Mouse (Mus musculus) spleen, postnatal 4 days (tissue): ENCODE data around the gene Ino80.

Source experiments
- DNase-seq, 2 experiments: peaks; one replicate each; pipeline ENCODE4 v3.0.0; 2022; ENCODE audit warnings: low spot score in 2 of 2

The Ino80 gene

DNA sequence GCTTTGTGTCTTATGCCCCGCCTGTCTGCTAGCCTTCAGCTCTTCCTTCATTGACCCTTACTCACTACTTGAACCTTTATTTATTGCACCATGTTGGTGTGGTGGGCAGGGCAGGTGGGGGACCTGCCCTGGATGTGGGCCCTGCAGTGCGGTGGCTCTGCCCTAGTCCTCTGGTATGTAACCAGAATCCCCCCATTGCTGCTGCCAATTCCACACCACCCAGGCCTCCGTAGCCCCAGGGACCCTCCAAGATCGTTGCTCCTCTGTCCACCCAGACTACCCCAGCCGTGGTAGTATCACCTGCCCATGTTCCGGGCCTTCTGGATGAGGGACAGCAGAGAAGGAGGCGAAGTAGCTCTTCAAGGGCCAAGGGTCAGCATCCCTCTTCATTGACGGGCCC is 123.8 kb downstream of the Ino80 start:
- no peak for DNase-seq

DNA sequence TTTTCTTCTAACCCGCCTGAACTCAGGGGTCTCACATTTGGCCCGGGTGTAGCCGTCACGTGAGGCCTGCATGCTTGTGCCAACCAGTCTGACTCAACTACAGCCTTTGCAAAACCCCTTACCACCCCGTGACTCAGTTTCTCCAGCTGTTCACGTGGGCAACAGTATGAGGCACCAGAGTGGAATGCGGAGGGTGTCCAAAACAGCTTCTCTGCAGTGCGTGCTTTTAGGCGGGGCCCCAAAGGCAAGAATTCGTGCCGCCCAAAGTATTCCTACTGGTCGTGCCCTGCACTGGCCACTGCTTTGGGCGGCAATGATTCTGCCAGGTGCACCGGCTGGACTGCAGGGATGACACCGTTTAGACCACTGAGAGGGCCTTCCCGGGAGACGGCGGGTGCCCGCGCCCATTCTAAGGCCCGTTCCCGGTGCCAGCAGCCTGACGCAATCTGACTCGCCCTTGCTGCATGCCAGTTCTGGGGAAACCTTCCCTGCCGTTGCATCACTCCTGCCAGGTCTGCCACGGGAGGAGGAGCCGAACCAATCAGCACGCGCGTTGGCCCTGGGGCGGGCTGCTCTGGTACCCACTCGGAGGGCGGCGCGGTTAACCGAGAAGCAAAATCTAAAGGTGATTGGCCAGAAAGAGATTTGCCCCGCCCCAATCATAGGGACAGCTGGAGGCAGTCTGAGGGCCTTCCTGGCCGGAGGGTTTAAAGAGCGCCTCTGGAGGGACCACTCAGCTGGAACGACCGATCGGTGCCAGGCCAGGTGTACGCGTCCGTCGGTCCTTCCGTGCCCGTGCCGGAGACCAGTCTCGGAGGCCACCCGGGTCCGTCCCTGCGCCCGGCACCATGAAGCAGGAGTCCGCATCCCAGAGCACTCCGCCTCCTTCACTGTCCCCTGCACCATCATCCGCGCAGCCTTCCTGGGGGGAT is 126.7 kb downstream of the Ino80 start, which contains the start of gene Chac1:
Gene Chac1, plus strand, starts transcription at position 675 of the 932 bp plus-strand sequence.
- DNase-seq: peak; percentile 87 to 89

DNA sequence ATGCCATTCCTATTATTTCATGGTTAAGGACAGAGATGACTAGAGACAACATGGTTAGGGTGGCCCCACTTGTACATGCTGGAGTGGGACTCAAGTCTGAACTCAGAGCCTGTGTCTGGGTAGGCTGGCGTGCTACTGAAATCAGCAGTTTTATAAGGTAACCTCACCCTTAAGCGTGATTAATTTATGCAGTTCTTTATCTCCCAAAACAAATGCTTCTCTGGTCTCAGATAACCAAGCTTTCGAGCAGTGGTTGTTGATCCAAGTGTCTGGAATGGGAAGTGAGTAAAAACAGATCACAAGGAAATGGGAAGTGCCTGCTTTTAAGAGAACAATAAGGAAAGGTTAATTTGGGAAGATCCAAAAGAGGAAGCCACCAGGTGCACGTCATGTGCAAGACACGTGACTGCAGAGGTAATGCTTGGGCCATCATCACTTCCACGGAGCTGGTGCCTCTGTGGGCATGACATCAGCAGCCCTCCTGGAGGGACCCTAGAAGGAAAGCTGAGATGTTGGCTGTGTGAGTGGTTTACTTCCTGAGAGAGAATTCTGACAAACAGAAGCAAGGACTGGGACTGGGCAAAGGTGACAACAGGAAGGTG is 132.8 kb downstream of the Ino80 start:
- DNase-seq: no peak

DNA sequence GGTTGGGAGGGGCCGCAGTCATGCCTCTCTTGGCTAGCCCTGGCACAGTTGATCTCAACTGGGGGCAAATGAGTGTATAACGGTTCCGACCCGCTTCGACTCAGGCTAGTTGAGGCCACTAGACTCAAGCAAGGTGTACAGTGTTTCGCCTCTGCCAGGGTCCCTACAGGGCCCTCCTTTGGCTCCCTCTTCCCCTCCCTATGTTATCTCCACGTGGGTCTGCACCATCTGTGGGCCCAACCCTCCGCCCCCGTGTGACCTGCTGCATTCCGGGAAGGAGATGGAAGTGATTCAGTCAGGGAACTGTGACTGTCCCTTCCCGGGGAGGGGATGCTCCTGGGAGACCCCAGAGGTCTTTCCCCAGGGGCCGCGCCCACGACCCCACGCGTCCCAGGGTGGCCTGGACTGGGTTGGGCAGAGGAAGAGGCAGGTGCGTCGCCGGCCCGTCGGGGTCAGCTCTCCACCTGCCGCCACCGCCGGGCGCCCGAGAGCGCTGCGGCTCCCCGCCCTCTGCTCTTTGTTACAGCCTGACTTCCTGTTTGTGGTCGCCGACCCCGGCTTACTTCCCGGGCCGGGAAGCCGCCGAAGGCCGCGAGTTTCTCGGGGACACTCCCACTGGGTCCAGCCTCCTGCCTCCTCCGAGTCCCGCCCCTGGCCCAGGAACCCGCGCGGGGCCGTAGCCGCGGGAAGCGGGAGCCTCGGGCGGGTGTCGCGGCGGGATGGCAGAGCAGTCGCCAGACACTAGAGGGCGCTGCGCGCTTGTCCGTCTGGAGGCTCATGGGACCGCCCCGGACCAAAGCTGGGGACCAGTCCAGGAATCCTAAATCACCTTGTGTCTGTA is 139.8 kb downstream of the Ino80 start:
- DNase-seq: peak; percentile 83 to 95

DNA sequence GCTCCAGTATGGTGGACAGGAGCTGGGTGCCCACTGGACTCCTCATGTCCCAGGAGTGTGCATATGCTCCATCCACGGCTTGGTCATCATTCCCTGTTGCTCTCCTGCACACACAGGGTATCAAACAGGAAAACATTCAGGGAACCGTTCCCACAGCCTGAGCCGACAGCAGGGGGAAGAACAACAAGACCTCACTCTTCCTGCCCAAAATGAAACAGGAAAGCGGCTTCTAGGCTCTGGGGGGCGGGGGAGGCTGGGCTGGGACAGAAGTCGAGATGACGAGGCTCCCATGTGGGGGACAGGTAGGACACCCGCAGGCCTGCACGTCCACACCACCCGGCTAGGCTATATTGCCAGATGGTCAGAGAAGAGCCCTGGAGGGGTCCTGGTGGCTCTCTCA is 141.0 kb downstream of the Ino80 start:
- DNase-seq: peak in 1 of 2 experiments; percentile 58

DNA sequence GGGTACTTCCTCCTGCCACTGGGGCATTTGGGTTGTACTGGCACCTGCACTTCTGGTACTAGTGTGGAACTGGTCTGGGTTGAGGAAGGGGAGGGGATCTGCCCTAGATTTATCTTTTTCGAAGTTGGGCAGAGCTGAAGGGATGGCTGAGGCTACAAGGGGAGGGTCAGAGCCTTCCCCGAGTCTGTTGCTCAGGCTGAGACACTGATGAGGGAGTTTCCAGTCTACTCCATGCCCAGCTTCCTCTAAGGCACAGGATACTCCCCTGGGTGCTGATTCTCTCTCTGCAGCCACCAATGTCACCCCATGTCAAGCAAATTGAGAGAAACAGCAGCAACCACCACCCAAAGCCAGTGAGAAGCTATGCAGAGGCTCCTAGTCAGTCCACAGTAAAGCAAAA is 141.5 kb downstream of the Ino80 start:
- DNase-seq: peak in 1 of 2 experiments; percentile 57

DNA sequence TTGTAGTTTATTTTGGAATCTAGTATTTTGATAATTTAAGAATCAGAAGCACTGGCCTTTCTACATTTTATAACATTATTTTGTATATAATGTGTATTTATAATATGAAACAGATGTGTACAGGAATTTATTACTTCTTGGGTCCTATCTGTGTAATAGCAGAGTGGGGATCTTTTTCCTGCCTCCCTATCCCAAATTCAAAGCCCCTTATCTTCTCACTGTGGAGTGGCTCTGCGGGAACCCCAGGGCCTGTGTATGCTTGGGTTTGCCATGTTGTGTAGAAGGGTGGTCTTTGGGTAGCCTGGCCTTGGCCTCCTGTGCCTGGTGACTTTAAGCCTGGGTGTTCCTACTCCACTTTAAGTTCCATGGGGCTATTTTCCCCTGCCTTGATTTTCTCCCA is 142.0 kb downstream of the Ino80 start:
- DNase-seq: no peak

DNA sequence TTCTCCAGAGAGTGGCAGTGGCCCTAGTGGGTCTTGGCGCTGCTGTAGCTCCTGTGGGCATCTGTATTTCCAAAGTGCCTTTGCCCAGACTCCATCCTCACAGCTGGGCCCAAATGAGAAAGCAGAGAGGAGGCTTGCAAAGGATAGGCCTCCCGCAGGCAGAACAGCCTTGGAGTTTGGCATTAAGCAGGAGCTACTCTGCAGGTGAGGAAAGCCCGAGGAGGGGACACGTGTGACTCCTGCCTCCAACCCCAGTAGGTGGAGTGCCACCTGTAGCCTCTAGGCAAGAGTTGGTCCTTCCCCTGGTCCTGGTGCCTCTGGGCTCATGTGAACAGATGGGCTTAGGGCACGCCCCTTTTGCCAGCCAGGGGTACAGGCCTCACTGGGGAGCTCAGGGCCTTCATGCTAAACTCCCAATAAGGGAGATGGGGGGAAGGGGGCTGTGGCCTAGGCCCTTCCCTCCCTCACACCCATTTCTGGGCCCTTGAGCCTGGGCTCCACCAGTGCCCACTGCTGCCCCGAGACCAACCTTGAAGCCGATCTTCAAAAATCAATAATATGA is 142.4 kb downstream of the Ino80 start:
- peak in 1 of 2 experiments; percentile 55 for DNase-seq

DNA sequence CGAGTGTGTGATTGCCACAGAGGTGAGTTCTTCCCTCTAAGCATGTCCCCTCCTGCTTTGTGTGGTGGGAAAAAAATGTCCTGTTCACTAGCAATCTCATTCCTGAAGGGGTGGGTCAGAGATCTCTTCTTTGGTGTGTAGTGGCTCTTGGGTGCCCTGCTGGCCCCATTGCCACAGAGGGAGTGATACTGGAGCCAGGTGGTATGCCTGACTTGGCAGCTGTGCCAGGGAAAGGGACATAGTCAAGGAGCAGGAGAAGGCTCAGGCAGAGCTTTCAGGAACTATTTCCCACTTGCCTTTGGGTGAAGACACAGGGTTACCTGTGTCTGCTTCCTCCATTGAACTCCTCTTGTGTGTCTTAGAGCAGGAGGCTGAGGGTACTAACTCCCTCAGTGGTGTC is 143.4 kb downstream of the Ino80 start:
- DNase-seq: no peak

DNA sequence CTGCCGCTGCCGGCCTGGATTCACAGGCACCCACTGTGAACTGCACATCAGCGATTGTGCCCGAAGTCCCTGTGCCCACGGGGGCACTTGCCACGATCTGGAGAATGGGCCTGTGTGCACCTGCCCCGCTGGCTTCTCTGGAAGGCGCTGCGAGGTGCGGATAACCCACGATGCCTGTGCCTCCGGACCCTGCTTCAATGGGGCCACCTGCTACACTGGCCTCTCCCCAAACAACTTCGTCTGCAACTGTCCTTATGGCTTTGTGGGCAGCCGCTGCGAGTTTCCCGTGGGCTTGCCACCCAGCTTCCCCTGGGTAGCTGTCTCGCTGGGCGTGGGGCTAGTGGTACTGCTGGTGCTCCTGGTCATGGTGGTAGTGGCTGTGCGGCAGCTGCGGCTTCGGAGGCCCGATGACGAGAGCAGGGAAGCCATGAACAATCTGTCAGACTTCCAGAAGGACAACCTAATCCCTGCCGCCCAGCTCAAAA is 145.3 kb downstream of the Ino80 start:
- peak in 1 of 2 experiments; percentile 59 for DNase-seq

DNA sequence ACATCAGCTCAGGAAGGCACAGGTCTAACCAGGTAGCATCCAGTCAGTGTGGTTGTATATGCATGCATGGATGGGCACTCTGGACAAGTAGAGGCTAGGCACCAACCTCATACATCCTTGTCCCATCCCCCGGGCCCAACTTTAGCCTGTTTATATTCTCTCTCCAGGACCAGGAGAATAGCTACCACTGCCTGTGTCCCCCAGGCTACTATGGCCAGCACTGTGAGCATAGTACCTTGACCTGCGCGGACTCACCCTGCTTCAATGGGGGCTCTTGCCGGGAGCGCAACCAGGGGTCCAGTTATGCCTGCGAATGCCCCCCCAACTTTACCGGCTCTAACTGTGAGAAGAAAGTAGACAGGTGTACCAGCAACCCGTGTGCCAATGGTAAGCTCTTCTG is 146.7 kb downstream of the Ino80 start:
- peak in 1 of 2 experiments; percentile 52 for DNase-seq

DNA sequence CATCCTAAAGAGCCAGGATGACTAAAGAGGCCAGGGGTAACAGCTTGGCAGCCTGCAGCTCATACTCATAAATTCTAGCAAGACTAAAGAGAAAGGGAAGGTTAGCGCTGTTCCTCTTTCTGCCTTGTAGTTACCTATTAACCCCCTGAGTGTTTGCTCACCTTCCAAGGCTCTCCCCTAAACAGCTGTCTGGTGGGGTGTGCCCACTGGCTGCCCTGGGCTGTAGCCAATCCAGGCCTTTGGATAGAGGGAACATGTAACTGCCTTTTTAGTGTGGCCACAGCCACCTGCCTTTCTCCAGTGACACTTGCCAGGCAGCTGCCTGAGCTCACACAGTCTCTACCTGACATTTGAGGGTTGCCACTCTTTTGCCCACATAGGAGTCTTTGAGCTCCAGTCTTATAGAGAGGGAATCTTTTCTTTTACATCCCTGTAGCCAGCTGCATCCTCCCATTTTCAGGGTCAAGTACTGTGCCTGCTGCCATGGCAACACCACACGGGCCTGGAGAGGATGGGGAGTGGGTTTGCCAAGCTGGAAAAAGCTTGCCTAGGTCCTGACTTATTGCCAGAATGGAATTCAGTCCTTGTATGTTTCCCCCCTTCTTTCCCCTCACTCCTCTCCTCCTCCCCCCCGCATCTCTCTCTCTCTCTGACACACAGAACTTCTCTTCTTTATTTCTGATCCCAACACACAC is 148.2 kb downstream of the Ino80 start:
- no peak for DNase-seq

DNA sequence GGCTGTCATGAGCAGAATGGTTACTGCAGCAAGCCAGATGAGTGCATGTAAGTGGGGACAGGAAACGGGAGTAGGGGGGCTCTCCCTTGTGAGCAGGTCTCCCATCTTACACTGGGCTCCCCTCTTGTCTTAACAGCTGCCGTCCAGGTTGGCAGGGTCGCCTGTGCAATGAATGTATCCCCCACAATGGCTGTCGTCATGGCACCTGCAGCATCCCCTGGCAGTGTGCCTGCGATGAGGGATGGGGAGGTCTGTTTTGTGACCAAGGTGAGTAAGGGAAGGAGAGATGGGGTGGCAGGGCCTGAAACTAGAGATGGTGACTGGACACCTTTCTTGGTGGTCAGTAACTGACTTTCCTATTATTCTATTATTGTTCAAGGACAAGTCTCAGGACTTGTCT is 148.9 kb downstream of the Ino80 start:
- DNase-seq: no peak

DNA sequence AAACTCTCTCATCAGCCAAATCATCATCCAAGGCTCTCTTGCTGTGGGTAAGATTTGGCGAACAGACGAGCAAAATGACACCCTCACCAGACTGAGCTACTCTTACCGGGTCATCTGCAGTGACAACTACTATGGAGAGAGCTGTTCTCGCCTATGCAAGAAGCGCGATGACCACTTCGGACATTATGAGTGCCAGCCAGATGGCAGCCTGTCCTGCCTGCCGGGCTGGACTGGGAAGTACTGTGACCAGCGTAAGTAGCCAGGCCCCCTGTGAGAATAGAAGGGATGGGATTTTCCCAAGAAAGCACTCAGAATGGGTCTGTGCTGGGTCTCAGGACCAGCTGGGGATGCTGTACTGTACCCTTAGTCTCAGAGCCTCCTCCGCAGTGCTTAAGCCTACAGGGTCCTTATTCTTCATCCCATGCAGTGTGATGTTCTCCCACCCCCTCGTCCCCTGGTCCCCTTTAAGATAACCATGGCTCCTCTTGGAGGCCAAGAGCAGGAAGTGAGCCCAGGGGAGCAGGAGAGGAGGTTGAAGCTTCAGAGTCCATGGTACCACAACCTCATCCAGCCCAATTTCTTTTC is 149.5 kb downstream of the Ino80 start:
- DNase-seq: peak in 1 of 2 experiments; percentile 58

DNA sequence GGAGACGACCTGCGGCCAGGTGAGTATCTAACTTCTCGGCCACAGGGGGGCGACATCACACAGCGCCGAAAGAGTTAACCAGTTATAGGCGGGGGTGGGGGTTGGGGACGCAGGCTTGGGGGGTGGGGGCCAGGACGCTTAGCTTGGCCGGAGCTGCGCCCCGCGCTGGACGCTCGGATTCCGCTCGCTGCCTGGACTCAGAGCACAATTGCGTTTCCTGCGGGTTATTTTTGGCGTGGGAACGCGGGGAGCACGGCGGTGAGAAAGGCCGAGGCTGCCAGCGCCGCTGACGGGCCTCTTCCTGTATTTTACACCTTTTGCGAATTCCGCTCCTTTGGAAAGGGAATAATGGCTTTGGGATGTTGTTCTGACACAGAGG is 150.4 kb downstream of the Ino80 start:
- peak in 1 of 2 experiments; percentile 67 for DNase-seq

DNA sequence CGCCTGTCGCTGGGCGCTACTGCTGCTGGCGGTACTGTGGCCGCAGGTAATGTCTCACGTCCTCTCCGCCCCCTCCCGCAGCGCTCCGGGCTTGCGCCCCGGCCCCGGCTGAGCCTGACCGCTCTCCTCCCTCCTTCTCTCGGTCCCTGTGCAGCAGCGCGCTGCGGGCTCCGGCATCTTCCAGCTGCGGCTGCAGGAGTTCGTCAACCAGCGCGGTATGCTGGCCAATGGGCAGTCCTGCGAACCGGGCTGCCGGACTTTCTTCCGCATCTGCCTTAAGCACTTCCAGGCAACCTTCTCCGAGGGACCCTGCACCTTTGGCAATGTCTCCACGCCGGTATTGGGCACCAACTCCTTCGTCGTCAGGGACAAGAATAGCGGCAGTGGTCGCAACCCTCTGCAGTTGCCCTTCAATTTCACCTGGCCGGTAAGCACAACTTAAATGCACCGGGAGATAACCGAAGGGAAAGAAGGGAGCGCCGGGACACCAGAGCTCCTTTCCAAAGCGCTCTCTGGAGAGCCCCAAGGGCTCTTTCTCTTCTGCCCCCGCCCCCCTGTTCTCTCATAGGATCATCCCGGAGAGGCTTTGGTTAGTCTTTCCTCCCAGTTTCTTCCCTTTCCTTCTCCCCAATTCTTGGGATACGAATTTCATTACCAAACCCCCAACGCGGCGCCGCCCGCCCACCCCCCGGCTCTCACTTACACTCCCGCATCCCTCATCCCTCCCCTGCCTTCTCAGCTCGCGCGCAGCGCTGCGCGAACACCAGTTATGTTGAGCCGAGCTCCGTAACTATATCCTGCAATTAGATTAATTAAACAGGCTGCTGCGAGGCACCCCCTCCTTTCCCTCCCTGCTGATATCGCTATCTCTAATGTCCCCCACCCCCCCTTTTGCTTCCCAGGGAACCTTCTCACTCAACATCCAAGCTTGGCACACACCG is 151.1 kb downstream of the Ino80 start:
- DNase-seq: peak in 1 of 2 experiments; percentile 69

DNA sequence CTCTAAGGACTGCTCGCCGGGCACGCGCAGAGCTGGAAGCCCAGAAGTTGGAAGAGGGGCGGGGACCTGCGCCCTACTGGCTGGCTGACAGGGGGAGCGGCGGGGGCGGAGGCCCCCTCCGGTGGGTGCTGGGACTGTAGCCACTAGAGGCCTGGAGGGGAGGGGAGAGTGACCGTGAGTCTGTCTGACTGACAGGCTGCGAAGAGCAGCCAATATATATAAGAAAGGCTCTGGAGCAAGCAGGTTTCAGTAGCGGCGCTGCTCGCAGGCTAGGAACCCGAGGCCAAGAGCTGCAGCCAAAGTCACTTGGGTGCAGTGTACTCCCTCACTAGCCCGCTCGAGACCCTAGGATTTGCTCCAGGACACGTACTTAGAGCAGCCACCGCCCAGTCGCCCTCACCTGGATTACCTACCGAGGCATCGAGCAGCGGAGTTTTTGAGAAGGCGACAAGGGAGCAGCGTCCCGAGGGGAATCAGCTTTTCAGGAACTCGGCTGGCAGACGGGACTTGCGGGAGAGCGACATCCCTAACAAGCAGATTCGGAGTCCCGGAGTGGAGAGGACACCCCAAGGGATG is 151.8 kb downstream of the Ino80 start, which contains the start of gene Dll4:
Gene Dll4, plus strand, starts transcription at position 217 of the 576 bp plus-strand sequence.
- DNase-seq: peak in 1 of 2 experiments; percentile 71

DNA sequence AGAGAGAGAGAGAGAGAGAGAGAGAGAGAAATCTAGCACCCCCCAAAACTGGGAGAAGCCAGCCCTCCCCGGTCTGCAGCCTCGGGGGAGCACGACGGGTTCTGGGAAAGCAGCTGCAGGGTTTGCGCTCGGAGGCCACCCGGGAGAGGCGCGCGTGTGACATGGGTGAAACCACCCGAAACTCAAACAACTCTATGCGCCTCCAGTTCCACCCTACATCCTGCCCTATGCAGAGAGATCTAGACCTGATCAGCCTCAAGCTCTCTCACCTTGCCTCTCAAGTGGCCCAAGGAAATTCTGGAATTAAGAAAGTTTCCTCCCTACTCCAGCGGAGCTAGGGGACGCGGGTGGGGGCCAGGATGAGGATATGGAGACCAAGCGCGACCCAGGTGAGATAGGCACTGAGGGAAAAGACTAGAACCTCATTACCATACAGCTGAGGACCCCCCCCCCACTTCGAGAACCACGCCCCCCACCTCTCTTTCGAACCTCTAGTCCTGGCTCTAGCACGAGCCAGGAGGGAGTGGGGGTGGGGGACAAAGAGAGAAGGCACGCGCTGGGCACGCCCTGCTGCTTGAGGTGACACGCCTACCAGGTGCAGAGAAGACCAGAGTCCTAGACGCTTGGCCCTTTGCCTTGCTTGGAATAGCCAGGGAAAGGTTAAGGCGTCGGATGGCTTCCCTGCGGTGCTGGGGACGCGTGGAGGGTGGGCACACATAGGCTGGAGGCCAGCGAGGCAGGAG is 152.7 kb downstream of the Ino80 start:
- DNase-seq: peak in 1 of 2 experiments; percentile 67
